Mouse (Mus musculus): ENCODE results near the gene Nudt21. TPM values are rescaled to one million over a fixed set of nuclear protein-coding genes. Genes with fewer than 3 reads are reported as not detected.

Gene Nudt21
- total and polyA plus RNA-seq, 2 experiments from 2014 or later: 26.0 to 61.5 TPM

DNA sequence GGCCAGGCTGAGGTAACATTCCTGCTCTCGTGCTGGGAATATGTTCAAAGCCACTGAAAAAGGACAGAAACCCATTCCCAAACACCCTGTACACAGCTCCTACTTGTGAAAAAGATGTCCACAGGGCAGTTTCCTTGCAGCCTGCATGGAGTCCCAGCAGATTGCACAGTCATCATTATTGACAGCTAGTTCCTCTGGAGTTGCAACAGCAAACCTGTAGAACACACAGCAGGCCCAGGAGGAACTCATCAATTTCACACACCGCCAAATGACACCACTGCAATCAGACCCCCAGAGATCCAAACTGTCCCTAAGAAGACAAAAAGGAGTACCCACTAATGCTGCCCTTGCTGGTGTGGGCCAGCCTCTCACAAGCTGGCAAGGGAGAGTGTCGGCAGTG lies 52.1 kb downstream of the Nudt21 start:
- Histone ChIP-seq H3K4me2 (ENCODE audit: low read depth, low read length) (no peak overlapping the region), H3K27me3 (ENCODE audit: control insufficient read depth, insufficient read depth, low read length) (no peaks in the 10 kb centered on the region), H3K36me3 (replicated peaks; ENCODE audit: control insufficient read depth, insufficient read depth, low read length) (peaks cover 74% of the 10 kb centered on the region), H3K9ac (replicated peaks; ENCODE audit: low read depth, low read length) (no peak overlapping the region), H3K27ac (ENCODE audit: low read depth) (no peak overlapping the region), H3K9me3 (replicated peaks; ENCODE audit: control insufficient read depth, low read length) (no peaks in the 10 kb centered on the region), H3K4me1 (ENCODE audit: control insufficient read depth, insufficient read depth) (no peaks in the 10 kb centered on the region), H3K4me3 (ENCODE audit: low read depth, low read length) (no peak overlapping the region)
- TF ChIP-seq CTCF (IDR thresholded peaks at IDR 0.05; ENCODE audit: low read depth) (no peak), EP300 (IDR thresholded peaks at IDR 0.05; ENCODE audit: low read depth) (no peak)
- ATAC-seq (ENCODE audit: insufficient read depth, low read depth) (no peak), DNase-seq (ENCODE audit: low spot score) (no peak)
- WGBS: 90% methylated on average over 3 of the region's 3 CpGs

DNA sequence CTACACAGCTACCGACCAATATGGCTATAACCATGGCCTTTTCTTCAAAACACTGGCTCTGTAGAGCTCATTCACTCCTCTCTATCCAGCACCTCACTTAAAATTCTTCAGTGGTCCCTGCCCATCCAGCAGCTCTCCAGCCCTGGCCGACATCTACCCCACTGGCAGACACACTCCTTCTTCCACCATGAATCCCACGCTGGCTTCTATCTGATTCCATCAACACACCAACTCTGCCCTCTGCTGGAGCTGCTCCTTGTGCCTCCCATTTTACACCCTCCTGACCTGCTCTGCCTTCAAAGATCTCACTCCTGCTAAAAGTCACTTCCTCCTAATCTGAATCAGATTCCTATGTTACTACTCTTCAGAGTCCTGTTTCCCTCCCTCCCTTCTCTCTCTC lies 53.0 kb downstream of the Nudt21 start:
- Histone ChIP-seq H3K4me3 (ENCODE audit: low read depth, low read length) (no peak overlapping the region), H3K27me3 (ENCODE audit: control insufficient read depth, insufficient read depth, low read length) (no peaks in the 10 kb centered on the region), H3K4me2 (ENCODE audit: low read depth, low read length) (no peak overlapping the region), H3K36me3 (replicated peaks; ENCODE audit: control insufficient read depth, insufficient read depth, low read length) (peaks cover 78% of the 10 kb centered on the region), H3K27ac (ENCODE audit: low read depth) (no peak overlapping the region), H3K9me3 (replicated peaks; ENCODE audit: control insufficient read depth, low read length) (no peaks in the 10 kb centered on the region), H3K9ac (replicated peaks; ENCODE audit: low read depth, low read length) (no peak overlapping the region), H3K4me1 (ENCODE audit: control insufficient read depth, insufficient read depth) (no peaks in the 10 kb centered on the region)
- ATAC-seq (ENCODE audit: insufficient read depth, low read depth) (no peak), DNase-seq (ENCODE audit: low spot score) (no peak)
- WGBS: 52% methylated on average over 3 of the region's 3 CpGs
- TF ChIP-seq CTCF (IDR thresholded peaks at IDR 0.05; ENCODE audit: low read depth) (peak; percentile 20), EP300 (IDR thresholded peaks at IDR 0.05; ENCODE audit: low read depth) (no peak)

DNA sequence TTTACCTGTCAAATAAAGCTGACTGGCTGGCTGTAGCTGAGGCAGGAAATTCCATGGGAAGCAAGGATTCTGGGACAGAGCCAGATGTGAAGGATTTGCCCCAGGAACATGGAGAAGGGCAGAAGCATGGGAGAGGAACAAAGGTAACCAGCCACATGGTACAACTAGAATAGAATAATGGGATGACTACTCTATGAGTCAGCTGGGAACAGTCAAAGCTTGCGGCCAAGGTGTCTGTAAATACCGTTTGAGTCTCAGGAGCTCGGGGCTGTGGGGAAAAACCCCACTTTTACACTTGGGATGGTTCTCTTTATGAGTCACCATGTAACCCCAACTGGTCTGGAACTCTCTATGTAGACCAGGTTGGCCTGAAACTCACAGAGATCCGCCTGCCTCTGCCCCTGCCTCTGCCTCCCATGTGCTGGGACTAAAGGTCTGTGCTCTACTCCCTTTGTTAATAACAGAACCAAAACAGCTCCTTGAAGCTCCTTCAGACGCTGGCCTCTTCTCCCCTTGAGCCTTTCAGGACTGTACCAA lies 55.1 kb downstream of the Nudt21 start:
- Histone ChIP-seq H3K9ac (replicated peaks; ENCODE audit: low read depth, low read length) (no peak overlapping the region), H3K4me1 (ENCODE audit: control insufficient read depth, insufficient read depth) (no peaks in the 10 kb centered on the region), H3K27me3 (ENCODE audit: control insufficient read depth, insufficient read depth, low read length) (no peaks in the 10 kb centered on the region), H3K36me3 (replicated peaks; ENCODE audit: control insufficient read depth, insufficient read depth, low read length) (peaks cover 96% of the 10 kb centered on the region), H3K27ac (ENCODE audit: low read depth) (no peak overlapping the region), H3K9me3 (replicated peaks; ENCODE audit: control insufficient read depth, low read length) (no peaks in the 10 kb centered on the region), H3K4me2 (ENCODE audit: low read depth, low read length) (no peak overlapping the region), H3K4me3 (ENCODE audit: low read depth, low read length) (no peak overlapping the region)
- 69% methylated on average over 5 of the region's 5 CpGs for WGBS
- DNase-seq (ENCODE audit: low spot score) (no peak), ATAC-seq (ENCODE audit: insufficient read depth, low read depth) (no peak)
- no peak for TF ChIP-seq EP300 (IDR thresholded peaks at IDR 0.05; ENCODE audit: low read depth)
- TF ChIP-seq CTCF (IDR thresholded peaks at IDR 0.05; ENCODE audit: low read depth): no peak

DNA sequence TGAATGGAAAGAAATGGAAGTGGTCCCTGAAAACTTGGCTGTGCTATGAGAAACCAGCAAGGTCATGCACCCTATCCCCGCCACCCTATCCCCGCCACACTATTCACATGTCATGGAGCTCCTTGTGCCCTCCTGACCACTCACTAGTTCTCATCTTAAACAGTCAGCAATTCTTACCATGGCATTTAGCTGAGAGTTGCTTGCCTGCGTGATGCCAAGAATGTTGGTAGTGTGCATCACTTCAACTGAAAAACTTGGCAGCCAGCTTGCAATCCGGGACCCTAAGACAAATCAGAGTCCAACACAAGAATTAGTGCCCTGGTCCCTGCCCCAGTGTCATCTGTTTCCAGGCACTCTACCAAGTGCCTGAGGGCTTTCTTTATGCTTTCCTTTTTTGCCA lies 56.7 kb downstream of the Nudt21 start:
- ATAC-seq (ENCODE audit: insufficient read depth, low read depth) (no peak), DNase-seq (ENCODE audit: low spot score) (no peak)
- H3K4me1 ChIP-seq (ENCODE audit: control insufficient read depth, insufficient read depth): no peaks in the 10 kb centered on the region; the same call in 1 of the 2 replicates
- TF ChIP-seq EP300 (IDR thresholded peaks at IDR 0.05; ENCODE audit: low read depth) (no peak), CTCF (IDR thresholded peaks at IDR 0.05; ENCODE audit: low read depth) (no peak)
- H3K9ac ChIP-seq (replicated peaks; ENCODE audit: low read depth, low read length): no peak overlapping the region
- WGBS: 73% methylated on average over 4 of the region's 4 CpGs
- H3K27me3 ChIP-seq (ENCODE audit: control insufficient read depth, insufficient read depth, low read length): no peaks in the 10 kb centered on the region
- peaks cover 97% of the 10 kb centered on the region for H3K36me3 ChIP-seq (replicated peaks; ENCODE audit: control insufficient read depth, insufficient read depth, low read length)
- no peak overlapping the region for H3K4me2 ChIP-seq (ENCODE audit: low read depth, low read length)
- H3K4me3 ChIP-seq (ENCODE audit: low read depth, low read length): no peak overlapping the region
- no peaks in the 10 kb centered on the region for H3K9me3 ChIP-seq (replicated peaks; ENCODE audit: control insufficient read depth, low read length)
- no peak overlapping the region for H3K27ac ChIP-seq (ENCODE audit: low read depth)

DNA sequence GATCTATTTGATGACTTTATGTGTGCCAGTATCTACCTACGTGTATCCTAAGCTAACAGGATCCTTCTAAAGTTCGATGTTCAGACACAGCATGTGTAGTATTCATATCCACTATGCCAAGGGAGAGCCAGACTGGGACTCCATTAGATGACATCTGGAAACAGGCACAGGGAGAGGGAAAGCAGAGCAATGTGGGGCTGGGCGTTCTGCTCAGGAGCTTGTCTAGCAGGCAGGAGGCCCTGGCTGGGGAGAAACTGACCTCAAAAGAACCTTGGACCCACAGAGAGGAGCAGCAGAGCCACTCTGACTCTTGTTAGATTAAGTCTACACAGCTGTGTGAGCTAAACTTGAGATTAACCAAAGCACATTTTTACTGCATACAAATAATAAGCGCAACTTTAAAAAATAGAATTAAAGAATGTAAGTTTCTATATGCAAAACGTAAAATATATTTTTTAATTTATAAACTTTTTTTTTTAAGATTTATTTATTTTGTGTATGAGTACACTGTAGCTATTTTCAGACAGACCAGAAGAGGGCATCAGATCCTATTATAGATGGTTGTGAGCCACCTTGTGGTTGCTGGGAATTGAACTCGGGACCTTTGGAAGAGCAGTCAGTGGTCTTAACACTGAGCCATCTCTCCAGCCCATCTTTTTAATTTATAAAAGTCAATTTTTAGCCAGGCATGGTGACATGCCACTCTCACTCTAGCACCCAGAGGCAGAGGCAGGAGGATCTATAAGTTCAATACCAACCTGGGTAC lies 60.2 kb downstream of the Nudt21 start:
- no peak overlapping the region for H3K4me3 ChIP-seq (ENCODE audit: low read depth, low read length)
- ATAC-seq (ENCODE audit: insufficient read depth, low read depth): peak; percentile 48; the same call in 1 of the 2 replicates
- H3K27ac ChIP-seq (ENCODE audit: low read depth): 0 out of 2 replicates have a peak overlapping the region, but pooled peaks have one; percentile 2
- DNase-seq (ENCODE audit: low spot score): peak; percentile 9
- H3K36me3 ChIP-seq (replicated peaks; ENCODE audit: control insufficient read depth, insufficient read depth, low read length): peaks cover 97% of the 10 kb centered on the region
- no peak overlapping the region for H3K4me2 ChIP-seq (ENCODE audit: low read depth, low read length)
- TF ChIP-seq CTCF (IDR thresholded peaks at IDR 0.05; ENCODE audit: low read depth): no peak
- H3K27me3 ChIP-seq (ENCODE audit: control insufficient read depth, insufficient read depth, low read length): no peaks in the 10 kb centered on the region
- WGBS: 83% methylated on average over 6 of the region's 6 CpGs
- H3K4me1 ChIP-seq (ENCODE audit: control insufficient read depth, insufficient read depth): no peaks in the 10 kb centered on the region; the same call in 1 of the 2 replicates
- no peaks in the 10 kb centered on the region for H3K9me3 ChIP-seq (replicated peaks; ENCODE audit: control insufficient read depth, low read length)
- H3K9ac ChIP-seq (replicated peaks; ENCODE audit: low read depth, low read length): no peak overlapping the region

Data from heart, postnatal 0 days (tissue).